Mouse (Mus musculus) stomach, postnatal 0 days (tissue): ENCODE measurements around the gene Scd3. TPM values are rescaled to one million over a fixed set of nuclear protein-coding genes. Genes with fewer than 3 reads are reported as not detected.

Experiments
- ATAC-seq: fragments of 200-750 bp; cut with Nextera tagmentation; 2 replicates; pipeline ENCODE4 v1.8.0; 2017; ENCODE audit not compliant: low FRiP score, low TSS enrichment
- DNase-seq: peaks from one replicate; pipeline ENCODE4 v3.0.0-alpha.2; 2016; ENCODE audit warnings: low spot score
- H3K27ac ChIP-seq: fragments of 300-500 bp; sonication (generic); replicated peaks from 2 replicates; pipeline ENCODE4 v1.5.1; 2014; ENCODE audit warnings: mild to moderate bottlenecking, control low read depth
- H3K27me3 ChIP-seq: fragments of 300-500 bp; sonication (generic); 2 replicates; pipeline ENCODE4 v1.6.1; 2014; ENCODE audit warnings: low read length; ENCODE audit not compliant: control insufficient read depth, insufficient read depth
- H3K36me3 ChIP-seq: fragments of 300-500 bp; sonication (generic); 2 replicates; pipeline ENCODE4 v1.6.1; 2014; ENCODE audit warnings: low read length, mixed read lengths; ENCODE audit not compliant: control insufficient read depth, insufficient read depth
- H3K4me1 ChIP-seq: fragments of 300-500 bp; sonication (generic); replicated peaks from 2 replicates; pipeline ENCODE4 v1.6.1; 2014; ENCODE audit warnings: antibody characterized with exemption; ENCODE audit not compliant: control insufficient read depth, insufficient read depth
- H3K4me2 ChIP-seq: fragments of 300-500 bp; sonication (generic); replicated peaks from 2 replicates; pipeline ENCODE4 v1.6.1; 2014; ENCODE audit warnings: low read depth, mild to moderate bottlenecking, control low read depth, moderate library complexity
- H3K4me3 ChIP-seq: fragments of 300-500 bp; sonication (generic); 2 replicates; pipeline ENCODE4 v1.5.1; 2014; ENCODE audit warnings: low read depth, low read length, control low read depth
- H3K9ac ChIP-seq: fragments of 300-500 bp; sonication (generic); 2 replicates; pipeline ENCODE4 v1.6.1; 2014; ENCODE audit warnings: mild to moderate bottlenecking, low read length, control low read depth, mixed read lengths
- H3K9me3 ChIP-seq: fragments of 300-500 bp; sonication (generic); 2 replicates; pipeline ENCODE4 v1.6.1; 2016; ENCODE audit warnings: low read length; ENCODE audit not compliant: control insufficient read depth
- CTCF ChIP-seq: IDR thresholded peaks from 2 replicates; pipeline ENCODE4 v1.5.1; 2016; ENCODE audit warnings: antibody characterized with exemption, low read depth, mild to moderate bottlenecking, moderate library complexity
- EP300 ChIP-seq: optimal IDR thresholded peaks from 2 replicates; pipeline ENCODE3; 2016; ENCODE audit warnings: antibody characterized with exemption
- WGBS: fragments of 180-500 bp; shearing (Covaris S2); extraction: QIAGEN DNeasy Blood & Tissue Kit; methylation state at CpG from one replicate; pipeline ENCODE4 v1.1.7; 2014; 5-methylcytosine and 5-hydroxymethylcytosine counted together
- polyA plus RNA-seq: library from polyadenylated mRNA; unstranded; fragments of >200 nt; fragmentation: Nextera tagmentation; extraction: Ambion mirVana; gene quantifications from 2 replicates; pipeline ENCODE4 v1.2.1, GENCODE M21; 2015

Scd3 gene
- polyA plus RNA-seq, 1 experiment from 2014 or later = 0.05 TPM

- no peak for ATAC-seq
- H3K4me1 ChIP-seq = no peaks in the 10 kb centered on the region
- WGBS = 81% methylated on average over 3 of the region's 3 CpGs
- DNase-seq = no peak
- no peaks in the 10 kb centered on the region for H3K36me3 ChIP-seq
- H3K27ac ChIP-seq = no peak overlapping the region
- no peaks in the 10 kb centered on the region for H3K27me3 ChIP-seq
- H3K9me3 ChIP-seq = no peaks in the 10 kb centered on the region
- H3K4me2 ChIP-seq = no peak overlapping the region
- H3K4me3 ChIP-seq = no peak overlapping the region
- TF ChIP-seq CTCF (no peak), EP300 (no peak)
- H3K9ac ChIP-seq = no peak overlapping the region
Measured at GRCm38 (mm10) chr19:44176741-44177140, 26.3 kb upstream of the Scd3 start.

GRCm38 (mm10) chr19:44180502-44180901 is 22.6 kb upstream of the Scd3 start:
- no peaks in the 10 kb centered on the region for H3K9me3 ChIP-seq
- H3K9ac ChIP-seq = no peak overlapping the region
- H3K36me3 ChIP-seq = no peaks in the 10 kb centered on the region
- WGBS = 62% methylated on average over 1 of the region's 1 CpGs
- ATAC-seq = no peak
- H3K4me3 ChIP-seq = no peak overlapping the region
- no peaks in the 10 kb centered on the region for H3K27me3 ChIP-seq
- no peaks in the 10 kb centered on the region for H3K4me1 ChIP-seq
- TF ChIP-seq CTCF (no peak), EP300 (no peak)
- H3K4me2 ChIP-seq = no peak overlapping the region
- no peak for DNase-seq
- H3K27ac ChIP-seq = no peak overlapping the region

- Histone ChIP-seq H3K27me3 (no peaks in the 10 kb centered on the region), H3K36me3 (no peaks in the 10 kb centered on the region), H3K9me3 (no peaks in the 10 kb centered on the region), H3K27ac (no peak overlapping the region), H3K4me2 (no peak overlapping the region), H3K4me3 (no peak overlapping the region), H3K9ac (no peak overlapping the region), H3K4me1 (no peaks in the 10 kb centered on the region)
- DNase-seq = no peak
- no peak for ATAC-seq
- no peak for TF ChIP-seq EP300
- no peak for TF ChIP-seq CTCF
- 65% methylated on average over 3 of the region's 3 CpGs for WGBS
Measured at GRCm38 (mm10) chr19:44183968-44184367, 19.1 kb upstream of the Scd3 start.

GRCm38 (mm10) chr19:44189056-44189455 is 14.0 kb upstream of the Scd3 start:
- Histone ChIP-seq H3K27ac (no peak overlapping the region), H3K4me2 (no peak overlapping the region), H3K4me1 (no peaks in the 10 kb centered on the region), H3K4me3 (no peak overlapping the region), H3K27me3 (no peaks in the 10 kb centered on the region), H3K9ac (no peak overlapping the region), H3K9me3 (no peaks in the 10 kb centered on the region), H3K36me3 (no peaks in the 10 kb centered on the region)
- TF ChIP-seq EP300 (no peak), CTCF (no peak)
- DNase-seq (no peak), ATAC-seq (no peak)
- WGBS = 54% methylated on average over 4 of the region's 4 CpGs

GRCm38 (mm10) chr19:44192342-44192741 is 10.7 kb upstream of the Scd3 start, which contains the start of gene Pkd2l1:
Pkd2l1 (minus strand) TSS chr19:44192442.
- Histone ChIP-seq H3K27ac (no peak within 1 kb of the TSS), H3K9me3 (no peaks in the 10 kb centered on the region), H3K4me1 (no peaks in the 10 kb centered on the region), H3K36me3 (no peaks in the 10 kb centered on the region), H3K4me2 (no peak within 1 kb of the TSS), H3K9ac (no peak within 1 kb of the TSS), H3K4me3 (no peak within 1 kb of the TSS), H3K27me3 (no peaks in the 10 kb centered on the region)
- ATAC-seq (no peak), DNase-seq (no peak)
- no peak for TF ChIP-seq EP300
- TF ChIP-seq CTCF = no peak
- WGBS = 42% methylated on average over 3 of the region's 3 CpGs

GRCm38 (mm10) chr19:44193906-44194305 is 9.2 kb upstream of the Scd3 start:
- Histone ChIP-seq H3K4me1 (no peaks in the 10 kb centered on the region), H3K4me3 (no peak overlapping the region), H3K36me3 (no peaks in the 10 kb centered on the region), H3K27ac (no peak overlapping the region), H3K9me3 (no peaks in the 10 kb centered on the region), H3K4me2 (no peak overlapping the region), H3K9ac (no peak overlapping the region), H3K27me3 (no peaks in the 10 kb centered on the region)
- WGBS = 71% methylated on average over 7 of the region's 7 CpGs
- no peak for DNase-seq
- ATAC-seq = no peak
- TF ChIP-seq EP300 (no peak), CTCF (no peak)
